Mouse (Mus musculus): ENCODE results near the gene Robo3.

DNA sequence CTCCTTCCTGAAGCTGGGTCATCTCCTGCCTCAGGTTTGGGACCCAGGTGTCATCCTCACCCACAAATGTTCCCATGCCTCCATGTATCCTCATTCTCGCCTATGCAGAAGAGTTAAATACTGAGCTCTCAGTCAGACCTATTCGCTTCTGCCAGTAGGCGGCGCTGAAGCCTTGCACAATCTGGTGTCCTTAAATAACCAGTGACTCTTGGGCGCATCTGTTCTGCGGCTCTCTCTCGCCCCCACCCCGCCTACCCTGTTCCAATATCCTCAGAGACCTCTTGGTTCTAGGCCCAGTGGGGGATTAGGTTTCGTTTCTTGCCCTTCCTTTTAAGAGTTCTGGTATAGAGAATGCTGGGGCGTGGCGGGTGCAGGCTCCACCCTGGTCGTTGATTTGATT is 2.5 kb downstream of the Robo3 start:
- TF ChIP-seq POLR2A (IDR thresholded peaks at IDR 0.05; ENCODE audit: insufficient read depth, low read depth, low read length) (no peak), CTCF (IDR thresholded peaks at IDR 0.05; ENCODE audit: insufficient read depth, low read depth, low read length) (peak; percentile 71)
